Mouse (Mus musculus) bone marrow, adult 2 months (tissue): Measurements from ENCODE around the gene Smbd1.

Experiments
- CTCF ChIP-seq: fragments of 200-500 bp; IDR thresholded peaks from 2 replicates; pipeline ENCODE4 v1.5.1; 2011; ENCODE audit warnings: low read length, control low read depth; ENCODE audit not compliant: control insufficient read depth, insufficient read depth
- POLR2A ChIP-seq: fragments of 200-500 bp; IDR thresholded peaks from 2 replicates; pipeline ENCODE4 v1.6.1; 2011; ENCODE audit warnings: low read depth, mild to moderate bottlenecking, control low read depth, low read length, borderline replicate concordance; ENCODE audit not compliant: control insufficient read depth

DNA sequence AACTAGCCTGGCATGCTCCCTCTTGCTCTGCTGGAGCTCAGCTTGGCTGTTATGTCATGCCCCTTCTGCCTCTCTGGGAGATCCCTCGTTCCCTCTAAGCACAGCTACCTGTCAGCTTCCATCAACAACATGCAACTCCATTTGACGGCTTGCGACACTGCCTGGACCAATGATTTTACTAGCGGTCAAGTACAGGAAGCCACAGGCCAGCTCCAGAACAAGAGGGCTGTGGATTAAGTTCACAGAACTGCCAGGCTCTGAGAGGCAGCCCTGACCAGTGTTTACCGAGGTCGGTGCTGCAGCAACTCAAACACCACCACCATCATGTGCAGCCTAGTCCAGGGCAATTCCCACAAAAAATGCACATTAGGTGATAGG, 12.2 kb upstream of the Smbd1 start:
- TF ChIP-seq POLR2A (no peak), CTCF (no peak)
